ENCODE assay signal across 25 mouse cellular contexts in the genomic region with DNA sequence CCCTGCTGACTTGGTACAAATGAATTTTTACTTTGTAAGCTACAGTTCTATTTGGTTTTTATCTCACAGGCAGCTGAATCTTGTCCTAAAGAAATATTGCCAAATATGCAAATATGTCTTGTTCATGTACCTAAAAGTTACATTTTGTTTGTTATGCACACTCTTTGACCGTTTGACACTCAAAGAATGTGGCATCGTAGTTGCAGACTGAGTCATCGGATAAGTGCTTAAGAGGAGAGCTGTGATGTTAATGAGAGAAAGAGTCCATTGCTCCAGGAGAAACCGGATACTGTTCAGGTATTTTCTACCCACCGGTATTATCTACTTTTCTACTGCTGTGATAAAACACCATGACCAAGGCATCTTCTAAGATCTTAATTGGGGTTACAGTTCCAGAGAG. TPM values are rescaled to one million over a fixed set of nuclear protein-coding genes. Genes with fewer than 3 reads are reported as not detected.
DNase-seq lines count a peak whose midpoint lies in the region; ATAC-seq and TF ChIP-seq lines count a peak whose summit lies in the region.
"Had no signal": no experiment of that assay in that cellular context is flagged by ENCODE, and none has a peak within 500 bp of the region (broad histone marks: within the 10 kb centered on the region; RNA-seq: fewer than 3 reads in every experiment).

No protein-coding gene starts in this region.

- TF ChIP-seq EP300 in lung, postnatal 0 days (IDR thresholded peaks at IDR 0.05): peak; percentile 89

- no peaks in the 10 kb centered on the region for H3K27me3 ChIP-seq in heart, embryonic 11.5 days (ENCODE audit: control insufficient read depth, insufficient read depth, low read length)
- no peaks in the 10 kb centered on the region for H3K27me3 ChIP-seq in heart, embryonic 16.5 days (ENCODE audit: control insufficient read depth, insufficient read depth, low read length)
- no peaks in the 10 kb centered on the region for H3K27me3 ChIP-seq in lung, postnatal 0 days (replicated peaks; ENCODE audit: insufficient read depth, low read length)
- H3K27me3 ChIP-seq in Patski: no peaks in the 10 kb centered on the region
- H3K27me3 ChIP-seq: forebrain, embryonic 12.5 days; hindbrain, embryonic 15.5 days; lung, embryonic 15.5 days had no signal

- H3K4me2 ChIP-seq in heart, embryonic 11.5 days: no peak overlapping the region
- no peak overlapping the region for H3K4me2 ChIP-seq in heart, embryonic 16.5 days (ENCODE audit: low read depth, low read length)
- no peak overlapping the region for H3K4me2 ChIP-seq in lung, postnatal 0 days (replicated peaks; ENCODE audit: low read depth, low read length)
- H3K4me2 ChIP-seq: forebrain, embryonic 12.5 days; hindbrain, embryonic 15.5 days; lung, embryonic 15.5 days; midbrain, embryonic 11.5 days had no signal

- TF ChIP-seq CTCF in lung, postnatal 0 days (IDR thresholded peaks at IDR 0.05): no peak
- no peak for TF ChIP-seq CTCF in Patski (IDR thresholded peaks at IDR 0.05)

- peak overlapping the region; percentile 54; the same call in 1 of the 2 replicates for H3K27ac ChIP-seq in heart, embryonic 11.5 days (ENCODE audit: low read depth, low read length)
- H3K27ac ChIP-seq in heart, embryonic 16.5 days (ENCODE audit: low read length): peak overlapping the region; percentile 70
- no peak overlapping the region for H3K27ac ChIP-seq in lung, postnatal 0 days (ENCODE audit: low read length)
- H3K27ac ChIP-seq: forebrain, embryonic 12.5 days; hindbrain, embryonic 10.5 days; hindbrain, embryonic 15.5 days; lung, embryonic 15.5 days; stomach, postnatal 0 days had no signal

- in situ Hi-C loops in Patski (cut with MboI; ENCODE audit: low pct_unique_long_range_greater_than_20kb): no loop called here

- no peak for ATAC-seq in heart, embryonic 11.5 days (replicated peaks; ENCODE audit: insufficient number of reproducible peaks, low FRiP score, low TSS enrichment)
- ATAC-seq in heart, embryonic 16.5 days (replicated peaks; ENCODE audit: extremely low read depth, insufficient read depth, low FRiP score): no peak
- peak; percentile 76 for ATAC-seq in lung, postnatal 0 days
- ATAC-seq in Patski: peak; percentile 97
- ATAC-seq: forebrain, postnatal 0 days; midbrain, embryonic 16.5 days had no signal

- H3K9ac ChIP-seq in heart, embryonic 11.5 days (ENCODE audit: low read depth, low read length): no peak overlapping the region
- no peak overlapping the region for H3K9ac ChIP-seq in heart, embryonic 16.5 days (ENCODE audit: low read length)
- no peak overlapping the region for H3K9ac ChIP-seq in lung, postnatal 0 days (replicated peaks; ENCODE audit: low read depth)
- H3K9ac ChIP-seq: forebrain, embryonic 12.5 days; forebrain, postnatal 0 days; hindbrain, embryonic 15.5 days; lung, embryonic 15.5 days had no signal

- intact Hi-C loops in heart, postnatal 36 days (cut with DNase I): no loop called here

- no peaks in the 10 kb centered on the region for H3K36me3 ChIP-seq in heart, embryonic 11.5 days (ENCODE audit: control insufficient read depth, insufficient read depth, low read length)
- no peaks in the 10 kb centered on the region for H3K36me3 ChIP-seq in heart, embryonic 16.5 days (ENCODE audit: control insufficient read depth, insufficient read depth)
- no peaks in the 10 kb centered on the region for H3K36me3 ChIP-seq in lung, postnatal 0 days (ENCODE audit: insufficient read depth, low read length)
- H3K36me3 ChIP-seq: forebrain, embryonic 12.5 days; hindbrain, embryonic 10.5 days; hindbrain, embryonic 15.5 days; lung, embryonic 15.5 days had no signal

- no peaks in the 10 kb centered on the region for H3K9me3 ChIP-seq in heart, embryonic 11.5 days (replicated peaks; ENCODE audit: control insufficient read depth, low read length)
- no peaks in the 10 kb centered on the region for H3K9me3 ChIP-seq in heart, embryonic 16.5 days (replicated peaks; ENCODE audit: control insufficient read depth, low read length)
- H3K9me3 ChIP-seq in lung, postnatal 0 days (ENCODE audit: low read length): no peaks in the 10 kb centered on the region
- H3K9me3 ChIP-seq: forebrain, embryonic 12.5 days; hindbrain, embryonic 10.5 days; hindbrain, embryonic 15.5 days; lung, embryonic 15.5 days had no signal

- 46% methylated on average over 5 of the region's 5 CpGs for WGBS in heart, embryonic 11.5 days (ENCODE audit: insufficient replicate concordance)
- 37% methylated on average over 5 of the region's 5 CpGs for WGBS in heart, embryonic 16.5 days
- 46% methylated on average over 5 of the region's 5 CpGs for WGBS in lung, postnatal 0 days

- CTCF ChIA-PET in Patski (lab: Charles Lee): interaction anchor here (1.0 to 2.6 kb wide), 8 partner anchors 9 to 151 kb away, joined by 3 to 7 read pairs (median 3); no protein-coding TSS in a partner anchor

- H3K4me3 ChIP-seq in heart, embryonic 11.5 days (ENCODE audit: low read depth, low read length): no peak overlapping the region
- no peak overlapping the region for H3K4me3 ChIP-seq in heart, embryonic 16.5 days (ENCODE audit: low read length)
- no peak overlapping the region for H3K4me3 ChIP-seq in lung, postnatal 0 days (ENCODE audit: low read depth, low read length)
- H3K4me3 ChIP-seq: forebrain, embryonic 12.5 days; hindbrain, embryonic 10.5 days; hindbrain, embryonic 15.5 days; lung, embryonic 15.5 days had no signal

- peaks cover 43% of the 10 kb centered on the region for H3K4me1 ChIP-seq in heart, embryonic 11.5 days (ENCODE audit: control insufficient read depth, insufficient read depth, low read length)
- H3K4me1 ChIP-seq in heart, embryonic 16.5 days (ENCODE audit: control insufficient read depth, insufficient read depth, low read length): peaks cover 26% of the 10 kb centered on the region
- H3K4me1 ChIP-seq in lung, postnatal 0 days (ENCODE audit: insufficient read depth, low read depth, low read length): peaks cover 10% of the 10 kb centered on the region; the same call in 1 of the 2 replicates
- H3K4me1 ChIP-seq: forebrain, embryonic 12.5 days; hindbrain, embryonic 15.5 days had no signal

- POLR2A ChIA-PET in Patski (lab: Charles Lee): no interaction called here

- DNase-seq in heart, adult 11 months: no peak
- no peak for DNase-seq in heart, postnatal 36 days
- DNase-seq in lung, postnatal 0 days (ENCODE audit: low spot score): peak; percentile 84
- no peak for DNase-seq in lung, postnatal 4 days
- DNase-seq in Patski (ENCODE audit: low read depth, low spot score): no peak
- DNase-seq in left cerebral cortex, adult 18-20 months (ENCODE audit: low spot score in 2 of 2): no peak
- DNase-seq: adrenal gland, adult 8-10 months; cerebellum, adult 2 months; cerebellum, postnatal 14 days; forebrain, postnatal 0 days; gastrocnemius, postnatal 10 days; kidney, adult 8-10 months; kidney, postnatal 14 days; layer of hippocampus, adult 9-11 months; thymus, adult 18-20 months; thymus, postnatal 36 days had no signal

RNA-seq across cellular contexts. Expression of a gene that starts 50.3 kb away (rescaled TPM):
- polyA plus RNA-seq in heart, embryonic 11.5 days (2014; fragmentation: Nextera tagmentation; extraction: Ambion mirVana): 75.9 and 87.0 TPM in 2 replicates
- polyA plus RNA-seq in heart, embryonic 16.5 days (2015; fragmentation: Nextera tagmentation; extraction: Ambion mirVana): 101 and 112 TPM in 2 replicates
- total RNA-seq in heart, postnatal 36 days (2021): 10 to 100 TPM; 29.9 to 44.8 TPM
- polyA plus RNA-seq in lung, postnatal 0 days (2015; fragmentation: Nextera tagmentation; extraction: Ambion mirVana): 80.4 and 86.7 TPM in 2 replicates
- 8.0 TPM for polyA plus RNA-seq in Patski (2021)
- 10 to 100 TPM; 73.7 to 85.4 TPM for total RNA-seq in left cerebral cortex, adult 18-20 months (2021)

Comparison
In these comparisons a context has a peak if more than half of its experiments do, and no peak if none do; other contexts are left out.
1. ATAC-seq: peak in lung, postnatal 0 days (single experiment) and Patski (single experiment); none in heart, embryonic 11.5 days (single experiment) and heart, embryonic 16.5 days (single experiment).